9 mouse cellular contexts compared by ENCODE assay signal in the genomic region with DNA sequence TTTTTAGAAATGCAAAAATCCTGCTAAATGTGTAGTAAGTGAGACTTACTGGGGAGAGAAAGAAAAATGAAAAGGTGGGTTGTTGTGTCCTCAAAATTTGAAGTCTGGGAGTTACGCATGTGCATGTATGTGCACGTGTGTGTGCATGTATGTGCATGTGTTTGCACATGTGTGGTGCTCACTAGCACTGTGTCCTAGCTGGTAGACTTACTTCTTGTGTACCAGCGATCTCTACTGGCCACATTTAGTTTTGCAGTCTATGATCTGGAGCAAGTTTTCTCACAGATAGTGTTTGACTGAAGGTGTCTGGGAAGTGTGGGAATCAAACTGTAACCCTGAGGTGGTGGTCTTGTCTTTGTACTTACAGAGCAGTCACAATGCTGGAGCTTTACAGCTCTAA. TPM values are rescaled to one million over a fixed set of nuclear protein-coding genes. Genes with fewer than 3 reads are reported as not detected.
A peak's percentile ranks its signal among the peaks of the same experiment; 100 is the strongest.
DNase-seq lines count a peak whose midpoint lies in the region; TF ChIP-seq lines count a peak whose summit lies in the region.
"Had no signal": no experiment of that assay in that cellular context is flagged by ENCODE, and none has a peak within 500 bp of the region (broad histone marks: within the 10 kb centered on the region; RNA-seq: fewer than 3 reads in every experiment).

No protein-coding gene starts in this region.

- H3K27ac ChIP-seq in heart, adult 2 months, result no peak overlapping the region
- H3K27ac ChIP-seq: liver, embryonic 15.5 days had no signal

- TF ChIP-seq POLR2A in heart, adult 2 months (IDR thresholded peaks at IDR 0.05; ENCODE audit: insufficient read depth, low read depth, low read length), result no peak

- H3K4me1 ChIP-seq in heart, adult 2 months (ENCODE audit: control insufficient read depth, insufficient read depth, low read length), result no peaks in the 10 kb centered on the region
- H3K4me1 ChIP-seq: liver, embryonic 15.5 days had no signal

- H3K4me3 ChIP-seq in heart, adult 2 months, result no peak overlapping the region
- H3K4me3 ChIP-seq: liver, embryonic 15.5 days had no signal

- 18% methylated on average over 3 of the region's 3 CpGs for WGBS in heart, adult 2 months

- peak; percentile 77 for TF ChIP-seq CTCF in heart, adult 2 months (IDR thresholded peaks at IDR 0.05)

- H3K9ac ChIP-seq in heart, adult 2 months (ENCODE audit: low read depth, low read length), result no peak overlapping the region
- H3K9ac ChIP-seq: liver, embryonic 15.5 days had no signal

- no peaks in the 10 kb centered on the region for H3K79me2 ChIP-seq in heart, adult 2 months (replicated peaks; ENCODE audit: control insufficient read depth, insufficient read depth, low read length)

- no peak for DNase-seq in heart, adult 2 months
- DNase-seq in heart, postnatal 25 days (ENCODE audit: low spot score), result no peak
- DNase-seq in A20 (ENCODE audit: low read depth, low spot score), result peak; percentile 61
- peak; percentile 40 for DNase-seq in adipocyte (ENCODE audit: low spot score)
- DNase-seq in embryo, embryonic 9.5 days (ENCODE audit: extremely low spot score), result peak; percentile 53
- DNase-seq in kidney, postnatal 4 days, result peak; percentile 21 to 38
- DNase-seq in natural killer cell, adult 2 months (ENCODE audit: low spot score in 2 of 2), result peak; percentile 4 to 9
- no peak for DNase-seq in urinary bladder, postnatal 25 days (ENCODE audit: low spot score)

- no peaks in the 10 kb centered on the region for H3K27me3 ChIP-seq in heart, adult 2 months (ENCODE audit: control insufficient read depth, insufficient read depth, low read length)
- H3K27me3 ChIP-seq: liver, embryonic 15.5 days had no signal

- H3K36me3 ChIP-seq in heart, adult 2 months (ENCODE audit: control insufficient read depth, insufficient read depth, low read length), result no peaks in the 10 kb centered on the region
- H3K36me3 ChIP-seq: liver, embryonic 15.5 days had no signal

- TF ChIP-seq EP300 in heart, adult 2 months (IDR thresholded peaks at IDR 0.05; ENCODE audit: insufficient read depth, low read depth, low read length), result no peak

- intact Hi-C loops in heart, adult 2 months (cut with DNase I), result loop anchor here (5.0 kb wide), 2 partner anchors 143 to 558 kb away; no protein-coding TSS in a partner anchor
- intact Hi-C loops in heart, postnatal 25 days (cut with DNase I), result loop anchor here (5.0 kb wide), 1 partner anchor 143 kb away; no protein-coding TSS in a partner anchor

RNA-seq across cellular contexts. Expression of a gene that starts 14.2 kb away (rescaled TPM):
- total RNA-seq in heart, adult 2 months (2021), result not detected
- polyA plus RNA-seq in heart, adult 2 months (2012; rRNA removed), result not detected in 2 replicates
- not detected for total RNA-seq in heart, postnatal 25 days (2021)
- polyA plus RNA-seq: liver, embryonic 15.5 days had no signal

RNA-seq across cellular contexts. Expression of a gene that starts 15.8 kb away (rescaled TPM):
- not detected for total RNA-seq in heart, adult 2 months (2021)
- polyA plus RNA-seq in heart, adult 2 months (2012; rRNA removed), result not detected in 2 replicates
- total RNA-seq in heart, postnatal 25 days (2021), result not detected
- polyA plus RNA-seq: liver, embryonic 15.5 days had no signal

RNA-seq across cellular contexts. Expression of a gene that starts 18.9 kb away (rescaled TPM):
- total RNA-seq in heart, adult 2 months (2021), result 1 to 10 TPM; 1.3 to 2.3 TPM
- 0.12 TPM in 1 of 2 replicates, not detected in the other for polyA plus RNA-seq in heart, adult 2 months (2012; rRNA removed)
- total RNA-seq in heart, postnatal 25 days (2021), result 1 to 10 TPM; 1.4 to 1.7 TPM

RNA-seq across cellular contexts. Expression of a gene that starts 31.6 kb away (rescaled TPM):
- not detected for total RNA-seq in heart, adult 2 months (2021)
- polyA plus RNA-seq in heart, adult 2 months (2012; rRNA removed), result not detected in 2 replicates
- not detected for total RNA-seq in heart, postnatal 25 days (2021)
- polyA plus RNA-seq: liver, embryonic 15.5 days had no signal

RNA-seq across cellular contexts. Expression of a gene that starts 59.0 kb away (rescaled TPM):
- total RNA-seq in heart, adult 2 months (2021), result 10 to 100 TPM; 14.8 to 19.2 TPM
- 13.1 and 27.8 TPM in 2 replicates for polyA plus RNA-seq in heart, adult 2 months (2012; rRNA removed)
- total RNA-seq in heart, postnatal 25 days (2021), result 10 to 100 TPM; 19.0 to 20.8 TPM

Comparison
In these comparisons a context has a peak if more than half of its experiments do, and no peak if none do; other contexts are left out.
1. DNase-seq: peak in A20 (single experiment), adipocyte (single experiment), embryo, embryonic 9.5 days (single experiment), kidney, postnatal 4 days (2 of 2) and natural killer cell, adult 2 months (2 of 2); none in heart, adult 2 months (0 of 2), heart, postnatal 25 days (single experiment) and urinary bladder, postnatal 25 days (single experiment).